Mouse (Mus musculus) megakaryocyte progenitor cell, adult 5-6 weeks (primary cell): ENCODE measurements around the gene Med13l. TPM values are rescaled to one million over a fixed set of nuclear protein-coding genes. Genes with fewer than 3 reads are reported as not detected.

Experiments used
- ATAC-seq: replicated peaks from 2 replicates; pipeline ENCODE4 v1.8.0; 2016; ENCODE audit warnings: mild to moderate bottlenecking, moderate TSS enrichment, inconsistent platforms; ENCODE audit not compliant: poor library complexity
- total RNA-seq, 2 experiments: library from RNA; stranded (forward) in 1 of 2; stranded (reverse) in 1 of 2; fragments of 157-497, 149-512 nt in 1 of 2; fragments of 200-1000 nt in 1 of 2; gene quantifications; 2 replicates each; pipeline versions ENCODE4 v1.2.3 to v1.2.4; 2015 to 2017

Gene Med13l
- total RNA-seq, 2 experiments from 2014 or later, result 24.0 to 27.3 TPM

DNA sequence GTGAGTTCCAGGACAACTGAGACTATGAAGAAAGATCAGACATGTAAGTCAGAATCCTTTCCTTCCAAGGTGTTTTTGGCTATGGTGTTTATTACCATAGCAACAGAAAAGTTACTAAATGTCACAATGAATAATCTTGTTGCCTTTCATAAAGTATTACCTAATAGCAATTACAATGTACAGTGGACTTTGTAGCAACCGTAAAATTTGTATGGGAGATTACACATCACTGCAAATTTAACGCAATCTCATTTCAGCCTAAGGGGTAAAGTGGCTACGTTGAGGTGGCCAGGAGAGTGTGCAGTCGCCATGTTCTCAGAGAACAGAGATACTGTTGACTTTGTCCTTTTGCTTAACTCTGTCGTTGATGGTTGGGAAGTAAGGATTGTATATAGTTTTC, 61.9 kb downstream of the Med13l start:
- ATAC-seq, result no peak

GRCm38 (mm10) chr5:118623797-118624196, 63.3 kb downstream of the Med13l start:
- ATAC-seq, result no peak

DNA sequence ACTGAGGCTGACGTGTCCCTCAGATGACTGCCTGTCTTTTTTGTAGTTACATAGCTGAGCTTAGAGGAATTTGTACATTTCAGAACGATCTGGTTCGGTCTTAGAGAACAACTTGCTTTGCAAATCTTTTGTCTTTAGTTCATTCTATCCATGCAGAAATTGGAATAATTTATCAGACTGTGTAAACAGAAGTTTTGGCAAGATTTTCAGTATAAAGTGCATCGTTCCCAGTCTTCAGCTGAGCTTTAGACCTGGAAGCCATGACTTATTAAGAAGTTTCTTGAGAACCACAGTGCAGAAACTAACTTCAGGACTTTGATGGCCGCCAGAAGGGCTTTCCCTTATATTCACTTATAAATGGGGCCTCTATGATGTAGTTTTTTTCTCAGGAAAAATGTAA, 67.2 kb downstream of the Med13l start:
- no peak for ATAC-seq

GRCm38 (mm10) chr5:118628211-118628610, 67.7 kb downstream of the Med13l start:
- ATAC-seq, result no peak

DNA sequence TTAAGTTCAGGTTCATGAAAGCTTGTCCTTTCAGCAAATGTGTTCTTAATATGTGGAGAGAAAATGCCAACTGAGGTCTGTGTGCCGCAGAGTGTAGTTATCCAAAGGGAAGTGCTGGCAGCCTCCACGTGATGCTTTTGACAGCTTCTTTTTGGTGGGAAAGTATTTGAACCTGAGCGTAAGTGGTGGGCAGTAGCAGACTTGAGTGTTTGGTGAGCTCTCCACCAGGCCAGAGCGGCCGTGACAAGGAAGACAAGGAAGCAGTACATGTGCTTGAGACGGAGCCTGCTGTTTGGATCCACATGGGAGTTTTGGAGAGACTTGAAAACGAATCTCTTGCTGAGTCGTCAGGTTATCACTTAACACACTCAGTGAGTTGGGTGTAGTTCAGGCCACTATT, 71.9 kb downstream of the Med13l start:
- 0 out of 2 replicates have a peak, but pooled peaks have one; percentile 12 for ATAC-seq

DNA sequence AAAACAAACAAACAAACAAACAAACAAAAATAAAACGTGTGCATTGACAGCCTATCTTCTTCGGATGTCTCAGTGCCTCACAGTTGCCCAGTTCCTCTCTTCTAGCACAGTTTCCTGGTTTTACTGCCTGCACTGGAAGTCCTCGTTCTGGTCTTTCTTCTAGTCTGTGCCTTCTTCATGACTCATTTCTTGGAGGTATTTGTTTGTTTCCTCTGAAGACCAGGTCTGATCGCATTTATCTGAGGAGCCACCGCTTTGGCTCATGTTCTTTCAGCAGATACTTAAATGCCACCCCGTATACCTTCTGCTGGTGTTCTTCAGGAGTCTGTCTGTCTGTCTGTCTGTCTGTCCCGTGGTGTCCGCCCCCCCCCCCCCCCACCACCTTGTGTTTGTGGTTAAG, 72.6 kb downstream of the Med13l start:
- no peak for ATAC-seq

GRCm38 (mm10) chr5:118635476-118636187, 75.2 kb downstream of the Med13l start:
- no peak for ATAC-seq

GRCm38 (mm10) chr5:118636399-118637369, 76.2 kb downstream of the Med13l start:
- ATAC-seq, result peak; percentile 43

DNA sequence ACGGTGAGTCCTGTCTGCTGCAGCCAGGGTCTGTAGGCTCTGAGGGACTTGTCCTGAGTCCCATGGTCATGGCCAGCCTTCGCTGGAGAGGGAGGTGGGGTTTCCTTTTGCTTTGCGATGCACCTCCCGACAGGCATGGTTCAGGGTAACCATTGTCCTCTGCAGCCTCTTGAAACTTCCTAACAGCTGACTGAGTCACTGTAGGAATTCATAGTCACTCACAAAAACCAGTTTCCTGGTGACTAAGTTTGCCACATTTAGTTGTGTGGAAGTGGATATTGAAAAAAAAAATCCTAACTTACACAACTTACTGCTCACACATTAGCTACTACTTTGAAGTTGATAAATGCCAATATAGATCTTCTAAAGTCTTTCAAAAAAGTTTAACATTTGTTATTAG, 77.5 kb downstream of the Med13l start:
- ATAC-seq, result 0 out of 2 replicates have a peak, but pooled peaks have one; percentile 4

DNA sequence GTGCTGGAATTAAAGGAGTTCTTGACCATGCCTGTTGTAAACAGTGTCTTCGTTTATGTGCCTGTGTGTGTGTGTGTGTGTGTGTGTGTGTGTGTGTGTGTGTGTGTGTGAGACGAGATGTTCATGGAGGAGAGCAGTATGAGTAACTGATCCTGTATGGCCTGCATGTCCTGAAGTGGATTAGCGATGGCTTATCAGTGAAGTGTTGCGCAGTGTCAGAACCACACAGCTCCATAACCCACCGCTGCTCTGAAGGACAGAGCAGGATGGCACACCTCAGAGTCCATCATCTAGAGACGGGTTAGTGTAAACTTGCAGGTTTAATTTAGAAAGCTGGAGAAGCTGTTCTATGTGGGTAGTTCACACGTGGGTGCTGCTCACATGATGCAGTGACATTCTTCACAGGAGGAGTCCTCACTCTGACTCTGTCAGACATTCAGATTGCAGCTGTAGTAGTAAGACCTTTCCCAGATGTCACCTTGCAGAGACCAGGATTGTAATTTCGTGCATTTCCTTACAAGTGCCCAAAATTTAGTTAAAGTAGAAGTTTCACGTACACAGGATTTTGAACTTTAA, 78.1 kb downstream of the Med13l start:
- ATAC-seq, result peak; percentile 27

DNA sequence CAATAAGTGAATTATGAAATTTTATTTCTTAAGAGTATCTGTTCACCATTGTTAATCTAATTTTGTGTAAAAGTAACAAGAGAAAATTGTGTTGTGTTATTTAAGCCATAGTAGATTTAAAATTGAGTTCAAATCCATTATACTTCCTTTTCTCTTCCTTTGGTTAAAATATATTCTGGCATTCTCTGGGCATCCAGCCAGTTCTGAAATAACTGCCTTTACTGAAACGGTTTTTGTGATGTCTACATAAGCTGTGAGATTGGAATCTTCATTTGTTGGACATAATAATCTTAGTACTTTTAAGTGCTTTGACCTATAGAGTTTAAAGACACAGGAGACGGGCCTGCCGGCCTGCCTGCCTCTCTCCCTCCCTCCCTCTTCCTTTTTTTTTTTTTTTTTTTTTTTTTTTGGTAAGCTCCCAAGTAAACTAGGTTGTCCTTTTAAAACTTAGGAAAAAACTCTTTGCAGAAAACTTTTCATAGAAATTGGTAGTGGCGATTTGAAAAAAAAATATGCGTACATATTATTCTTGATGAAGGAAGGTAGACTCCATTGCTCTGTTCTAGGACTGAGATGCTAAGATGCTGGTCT, 78.7 kb downstream of the Med13l start:
- no peak for ATAC-seq

DNA sequence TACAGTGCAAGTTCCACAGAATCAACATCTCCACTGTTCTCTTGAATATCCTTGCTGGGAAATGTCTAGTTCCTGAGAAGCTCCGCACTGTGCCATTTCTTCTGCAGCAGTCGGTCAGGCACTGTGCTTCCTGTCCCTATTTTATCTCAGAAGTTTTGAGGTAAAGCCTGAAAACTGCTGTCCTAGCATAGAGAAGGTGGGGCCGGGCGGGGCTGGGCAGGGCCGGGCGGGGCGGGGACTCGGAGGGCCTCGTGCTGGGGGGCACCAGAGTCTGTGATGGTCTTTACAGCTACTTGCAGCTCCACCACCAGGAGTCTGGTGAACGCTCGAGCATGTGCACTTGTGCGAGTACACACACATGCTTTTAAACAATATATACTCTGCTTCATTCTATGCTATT, 83.6 kb downstream of the Med13l start:
- peak; percentile 45 for ATAC-seq

GRCm38 (mm10) chr5:118644511-118644910, 84.0 kb downstream of the Med13l start:
- no peak for ATAC-seq

DNA sequence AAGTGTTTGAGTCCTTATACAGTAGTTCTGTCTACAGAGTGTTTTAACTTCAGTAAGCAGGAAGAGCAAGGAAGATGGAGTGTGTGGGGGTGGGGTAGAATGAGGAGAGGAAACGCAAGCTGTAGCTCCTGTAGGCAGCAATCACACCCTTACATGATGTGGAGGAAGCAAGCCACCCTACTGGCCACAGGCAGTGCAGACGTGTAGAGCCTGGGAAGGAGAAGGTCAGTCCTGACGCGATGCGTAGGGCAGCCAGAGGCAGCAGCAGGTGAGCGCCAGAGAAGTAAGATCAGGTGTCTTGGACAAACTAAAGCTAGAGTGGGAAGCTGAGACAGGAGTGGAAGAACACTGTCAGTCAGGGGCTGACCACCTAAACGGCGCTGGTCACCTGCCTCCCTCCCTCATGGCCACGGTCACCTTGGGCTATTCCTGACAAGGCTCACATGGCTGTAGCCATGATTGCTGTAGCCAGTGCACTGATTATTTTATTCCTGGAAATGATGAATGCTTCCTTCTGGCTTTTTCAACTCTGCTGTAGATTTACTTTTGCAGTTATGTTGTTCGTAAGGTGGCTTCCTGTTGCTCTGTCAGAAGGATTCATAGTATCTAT, 84.8 kb downstream of the Med13l start:
- ATAC-seq, result peak; percentile 37

- no peak for ATAC-seq
Measured at GRCm38 (mm10) chr5:118646897-118647296, 86.4 kb downstream of the Med13l start.

DNA sequence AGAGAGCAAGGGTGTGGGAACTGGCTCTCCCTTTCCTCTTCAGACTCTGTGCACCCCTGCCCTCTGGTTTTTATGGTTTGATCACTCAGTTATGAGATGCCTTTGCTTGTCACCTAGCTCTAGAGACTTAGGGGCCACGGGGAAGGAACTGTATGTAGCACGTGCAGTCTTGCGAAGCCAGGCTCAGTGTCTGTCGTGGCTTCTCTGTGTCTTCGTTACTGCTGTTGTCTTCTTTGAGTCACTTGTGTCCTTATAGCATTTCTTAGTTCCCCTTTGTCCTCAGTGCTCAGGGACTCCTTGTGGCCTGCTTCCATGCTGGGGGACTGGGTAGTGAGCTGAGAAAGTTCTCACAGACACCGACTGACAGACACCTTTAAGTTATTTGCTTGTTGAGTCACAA, 86.9 kb downstream of the Med13l start:
- ATAC-seq, result peak; percentile 34

DNA sequence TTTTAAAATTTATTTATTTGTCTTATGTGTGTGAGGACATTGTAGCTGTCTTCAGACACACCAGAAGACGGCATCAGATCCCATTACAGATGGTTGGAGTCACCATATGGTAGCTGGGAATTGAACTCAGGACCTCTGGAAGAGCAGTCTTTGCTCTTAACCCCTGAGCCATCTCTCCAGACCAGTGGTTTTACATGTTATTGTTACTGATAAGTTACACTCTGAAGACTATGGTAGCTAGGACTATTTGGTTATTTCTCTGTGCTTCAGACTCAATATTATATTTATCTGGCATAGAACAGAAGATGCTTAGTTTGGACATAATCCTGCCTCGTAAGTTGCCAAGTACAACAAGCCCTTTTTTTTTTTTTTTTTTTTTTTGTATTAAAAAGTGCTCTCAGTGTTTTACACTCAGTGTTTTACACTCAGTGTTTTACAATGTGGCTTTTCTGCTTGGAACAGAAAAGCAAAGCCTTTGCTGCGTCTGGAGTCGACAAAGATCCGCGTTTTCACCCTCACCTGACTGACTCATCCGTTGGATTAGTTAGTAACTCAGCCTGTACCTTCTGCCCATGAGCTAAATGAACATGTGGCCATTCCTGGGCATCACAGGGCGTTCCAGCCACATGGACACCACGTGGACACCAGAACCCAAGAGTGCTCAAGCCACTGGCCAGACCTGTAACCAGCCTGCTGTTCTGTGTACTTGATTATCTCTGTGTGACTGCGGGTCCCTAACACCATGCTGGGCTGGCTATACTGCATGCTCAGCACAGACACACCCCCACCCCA, 88.9 kb downstream of the Med13l start:
- peak; percentile 28 for ATAC-seq

DNA sequence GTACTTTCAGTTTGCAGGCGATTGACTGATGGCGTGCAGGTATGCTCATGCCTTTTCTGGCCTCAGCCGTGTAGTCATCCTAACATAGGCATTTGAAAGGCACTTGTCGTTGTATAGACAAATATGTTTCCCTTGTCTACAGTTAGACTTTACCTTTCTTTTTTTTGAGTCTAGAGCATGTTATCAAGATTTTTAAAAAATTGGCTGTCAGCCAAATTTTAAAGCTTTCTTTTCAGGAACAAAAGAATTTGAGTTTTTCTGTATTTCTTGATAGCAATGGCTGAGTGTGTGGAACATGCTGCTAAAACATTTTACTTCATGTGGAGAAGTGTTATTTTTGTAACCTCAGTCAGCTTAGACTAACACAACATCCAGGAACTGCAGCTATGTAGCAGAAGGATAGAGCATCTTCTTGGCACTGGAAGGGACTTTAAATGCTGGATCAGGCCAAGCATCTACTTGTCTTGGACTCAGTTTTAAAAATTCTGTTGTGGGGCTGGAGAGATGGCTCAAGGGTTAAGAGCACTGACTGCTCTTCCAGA, 89.6 kb downstream of the Med13l start:
- no peak for ATAC-seq

GRCm38 (mm10) chr5:118650746-118651145, 90.3 kb downstream of the Med13l start:
- peak; percentile 20 for ATAC-seq

DNA sequence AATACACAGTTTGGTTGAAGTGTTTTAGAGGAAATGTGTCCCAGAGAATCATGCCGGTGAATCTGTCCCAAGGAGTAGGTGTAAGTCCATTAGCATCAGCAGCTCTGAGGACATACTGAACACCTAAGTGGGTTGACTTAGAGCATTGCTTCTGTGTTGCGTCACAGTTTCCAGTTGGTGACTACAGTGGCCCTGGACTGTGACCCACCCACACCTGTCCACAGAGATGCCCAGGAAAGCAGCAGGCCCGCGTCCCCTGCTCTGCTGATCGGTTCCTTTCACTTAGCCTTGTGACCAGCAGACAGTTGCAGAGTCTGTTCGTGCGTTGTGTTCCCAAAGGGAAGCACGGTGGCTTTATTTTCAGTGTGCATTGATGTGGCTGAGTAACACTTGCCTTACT, 92.1 kb downstream of the Med13l start:
- no peak for ATAC-seq
